Mouse (Mus musculus): ENCODE measurements around the gene Rhoj. TPM values are rescaled to one million over a fixed set of nuclear protein-coding genes. Genes with fewer than 3 reads are reported as not detected.

The Rhoj gene
- 0.15 and 1.4 TPM in 2 replicates for polyA plus RNA-seq (2012; ENCODE audit: low replicate concordance)

GRCm38 (mm10) chr12:75307961-75308951 lies at the start of gene Rhoj:
Gene Rhoj (plus strand): TSS chr12:75308322.

GRCm38 (mm10) chr12:75416681-75417080 lies 108.6 kb downstream of the Rhoj start, which contains the start of gene Gphb5:
Gene Gphb5 (minus strand): TSS chr12:75416781.

Other genes starting within 250 kb of the Rhoj start
- gene Kcnh5, start 131.0 kb upstream of the Rhoj start, polyA plus RNA-seq (2012; ENCODE audit: low replicate concordance), result 0.06 and 0.21 TPM in 2 replicates
- not detected in 2 replicates for gene Gphb5, start 108.5 kb downstream of the Rhoj start, polyA plus RNA-seq (2012; ENCODE audit: low replicate concordance)